Mouse (Mus musculus): ENCODE results near the gene RPS10-NUDT3. TPM values are rescaled to one million over a fixed set of nuclear protein-coding genes. Genes with fewer than 3 reads are reported as not detected.

RPS10-NUDT3 gene
- polyA plus RNA-seq, 1 experiment from 2014 or later: not detected

DNA sequence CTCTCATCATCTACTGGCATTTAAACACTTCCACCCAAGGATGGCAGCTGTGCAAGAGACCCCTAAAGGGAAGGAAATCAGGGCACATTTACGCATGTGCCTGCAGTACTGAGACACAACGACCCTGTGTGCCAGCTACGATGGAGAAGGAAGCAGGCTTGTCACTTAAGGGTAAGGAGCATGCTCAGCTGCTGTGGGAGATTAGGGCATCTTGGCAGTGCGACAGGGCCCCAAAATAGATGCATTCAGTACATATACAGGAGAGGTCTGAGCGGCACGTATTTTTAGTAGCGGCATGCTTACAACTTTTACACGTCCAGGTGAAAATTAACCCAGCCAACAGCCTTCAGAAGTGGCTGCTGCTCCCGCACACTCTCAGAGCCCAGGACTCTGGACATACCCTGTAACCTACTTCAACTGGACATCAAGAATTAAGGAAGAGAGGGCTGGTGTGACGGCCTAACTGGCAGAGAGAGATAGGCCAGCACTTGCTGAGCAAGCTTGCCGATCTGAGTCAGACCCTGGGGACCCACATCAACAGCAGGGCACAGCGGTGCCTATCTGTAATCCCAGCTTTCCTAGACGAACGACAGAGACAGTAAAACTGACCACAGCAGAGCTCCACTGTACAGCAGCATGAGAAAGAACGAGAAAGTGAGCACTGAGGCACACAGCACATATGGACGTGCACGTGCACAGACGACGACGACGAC, 31.3 kb downstream of the RPS10-NUDT3 start:
- Histone ChIP-seq H3K9me3 (replicated peaks) (no peaks in the 10 kb centered on the region), H3K9ac (0 out of 2 replicates have a peak overlapping the region, but pooled peaks have one; percentile 13), H3K4me2 (no peak overlapping the region), H3K4me3 (replicated peaks) (no peak overlapping the region), H3K4me1 (replicated peaks) (peaks cover 54% of the 10 kb centered on the region), H3K27ac (peak overlapping the region; percentile 6; the same call in 1 of the 2 replicates), H3K36me3 (peaks cover 8% of the 10 kb centered on the region; the same call in 1 of the 2 replicates), H3K27me3 (no peaks in the 10 kb centered on the region)
- ATAC-seq (ENCODE audit: low read depth) (peak; percentile 66), DNase-seq (no peak)
- 39% methylated on average over 21 of the region's 21 CpGs for WGBS (ENCODE audit: insufficient replicate concordance)

GRCm38 (mm10) chr17:27603036-27603435, 32.0 kb downstream of the RPS10-NUDT3 start:
- peaks cover 2% of the 10 kb centered on the region; the same call in 1 of the 2 replicates for H3K36me3 ChIP-seq
- no peaks in the 10 kb centered on the region for H3K27me3 ChIP-seq
- H3K4me2 ChIP-seq: no peak overlapping the region
- H3K9ac ChIP-seq: no peak overlapping the region
- WGBS (ENCODE audit: insufficient replicate concordance): 61% methylated on average over 2 of the region's 2 CpGs
- no peak overlapping the region for H3K27ac ChIP-seq
- no peak for ATAC-seq (ENCODE audit: low read depth)
- H3K4me1 ChIP-seq (replicated peaks): peaks cover 54% of the 10 kb centered on the region
- no peaks in the 10 kb centered on the region for H3K9me3 ChIP-seq (replicated peaks)
- no peak for DNase-seq
- no peak overlapping the region for H3K4me3 ChIP-seq (replicated peaks)

DNA sequence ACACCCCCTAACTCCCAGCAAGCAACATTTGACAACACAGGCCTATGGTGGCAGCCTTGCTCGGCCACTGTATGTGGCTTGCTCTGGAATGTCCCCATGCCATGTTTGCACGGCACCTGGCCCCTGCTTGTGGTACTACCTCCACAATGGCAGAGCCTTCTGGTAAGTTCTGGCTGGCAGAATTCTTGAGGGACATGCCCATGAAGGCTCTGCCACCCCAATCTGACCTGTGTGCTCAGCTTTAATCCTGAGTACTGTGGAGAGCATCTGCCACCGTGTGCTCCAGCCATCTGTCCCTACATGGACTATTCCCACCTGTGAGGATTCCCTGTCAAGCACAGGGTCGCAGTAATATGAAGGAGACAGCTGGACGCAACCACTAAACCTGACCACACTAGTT, 34.2 kb downstream of the RPS10-NUDT3 start:
- Histone ChIP-seq H3K4me2 (no peak overlapping the region), H3K9me3 (replicated peaks) (no peaks in the 10 kb centered on the region), H3K27ac (no peak overlapping the region), H3K9ac (no peak overlapping the region), H3K36me3 (peaks cover 11% of the 10 kb centered on the region), H3K27me3 (no peaks in the 10 kb centered on the region), H3K4me3 (replicated peaks) (no peak overlapping the region), H3K4me1 (replicated peaks) (peaks cover 50% of the 10 kb centered on the region)
- no peak for ATAC-seq (ENCODE audit: low read depth)
- WGBS (ENCODE audit: insufficient replicate concordance): 72% methylated on average over 5 of the region's 5 CpGs
- DNase-seq: no peak

DNA sequence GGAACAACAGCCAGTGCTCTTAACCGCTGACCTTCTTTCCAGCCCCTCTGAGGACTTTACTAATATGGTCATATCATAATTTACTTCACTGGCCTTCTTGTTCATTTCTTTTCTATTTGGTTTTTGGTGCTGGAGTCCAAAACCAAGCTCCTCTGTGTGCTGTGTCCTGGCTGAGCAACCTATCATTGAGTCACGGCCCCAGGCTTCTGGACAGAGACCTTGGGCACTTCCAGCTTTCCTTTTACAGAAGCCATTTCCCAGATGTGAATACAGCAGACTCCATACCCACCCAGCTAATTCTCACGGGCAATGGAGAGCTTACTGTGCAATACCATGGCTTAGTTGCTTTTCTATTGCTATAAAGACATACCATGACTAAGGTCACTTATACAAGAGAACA, 34.7 kb downstream of the RPS10-NUDT3 start:
- WGBS (ENCODE audit: insufficient replicate concordance): 74% methylated on average over 3 of the region's 3 CpGs
- ATAC-seq (ENCODE audit: low read depth) (no peak), DNase-seq (no peak)
- no peak overlapping the region for H3K27ac ChIP-seq
- H3K36me3 ChIP-seq: peaks cover 17% of the 10 kb centered on the region
- no peak overlapping the region for H3K9ac ChIP-seq
- no peaks in the 10 kb centered on the region for H3K9me3 ChIP-seq (replicated peaks)
- H3K4me3 ChIP-seq (replicated peaks): no peak overlapping the region
- no peaks in the 10 kb centered on the region for H3K27me3 ChIP-seq
- no peak overlapping the region for H3K4me2 ChIP-seq
- peaks cover 48% of the 10 kb centered on the region for H3K4me1 ChIP-seq (replicated peaks)

- WGBS (ENCODE audit: insufficient replicate concordance): 79% methylated on average over 21 of the region's 21 CpGs
Observed at GRCm38 (mm10) chr17:27596376-27597190, 38.4 kb downstream of the RPS10-NUDT3 start.

DNA sequence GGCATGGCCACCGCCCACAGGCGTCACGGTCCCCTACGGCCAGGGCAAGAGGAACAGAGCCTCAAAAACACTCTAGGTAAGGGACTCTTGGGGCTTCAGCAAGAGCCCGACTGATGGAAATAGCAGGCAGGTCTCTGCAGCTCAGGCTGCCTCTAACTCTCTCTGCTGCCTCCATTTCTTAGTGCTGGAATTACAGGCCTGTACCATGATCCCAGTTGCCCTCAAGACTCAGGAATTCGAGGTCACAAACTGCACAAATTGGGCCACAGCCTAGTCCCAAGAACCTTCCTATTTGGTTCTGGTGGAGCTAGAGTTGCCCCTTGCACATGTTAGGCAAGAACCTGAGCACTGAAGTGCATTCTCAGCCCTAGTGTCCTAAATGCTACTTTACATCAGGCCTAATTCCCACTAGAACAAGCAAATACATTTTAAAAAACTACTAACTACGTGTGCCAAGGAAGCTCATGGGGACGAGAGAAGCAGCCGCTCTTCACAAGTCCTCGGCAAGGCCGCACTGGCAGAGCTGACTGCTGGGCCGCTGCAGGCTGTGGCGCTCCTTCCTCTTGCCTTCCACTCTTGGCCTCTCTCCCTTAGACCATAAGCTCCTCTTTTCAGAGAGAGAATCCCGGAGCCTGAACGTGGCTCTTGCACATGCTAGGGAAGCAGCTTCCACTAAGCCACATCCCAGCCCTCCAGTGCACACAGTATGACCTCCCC, 39.2 kb downstream of the RPS10-NUDT3 start:
- H3K27ac ChIP-seq: no peak overlapping the region
- DNase-seq: no peak
- no peaks in the 10 kb centered on the region for H3K27me3 ChIP-seq
- H3K4me1 ChIP-seq (replicated peaks): peaks cover 21% of the 10 kb centered on the region
- H3K4me3 ChIP-seq (replicated peaks): no peak overlapping the region
- peaks cover 52% of the 10 kb centered on the region for H3K36me3 ChIP-seq
- no peaks in the 10 kb centered on the region for H3K9me3 ChIP-seq (replicated peaks)
- no peak overlapping the region for H3K4me2 ChIP-seq
- H3K9ac ChIP-seq: no peak overlapping the region
- WGBS (ENCODE audit: insufficient replicate concordance): 80% methylated on average over 15 of the region's 15 CpGs
- no peak for ATAC-seq (ENCODE audit: low read depth)

More at GRCm38 (mm10) chr17:27596376-27597190, 38.4 kb downstream of the RPS10-NUDT3 start:
- Histone ChIP-seq H3K27me3 (no peaks in the 10 kb centered on the region), H3K27ac (no peak overlapping the region), H3K9me3 (replicated peaks) (no peaks in the 10 kb centered on the region), H3K4me1 (replicated peaks) (peaks cover 21% of the 10 kb centered on the region), H3K4me3 (replicated peaks) (no peak overlapping the region), H3K36me3 (peaks cover 45% of the 10 kb centered on the region), H3K4me2 (no peak overlapping the region), H3K9ac (no peak overlapping the region)
- ATAC-seq (ENCODE audit: low read depth): no peak
- DNase-seq: no peak

- no peak overlapping the region for H3K4me2 ChIP-seq
- no peak overlapping the region; the same call in 1 of the 2 replicates for H3K27ac ChIP-seq
- H3K4me3 ChIP-seq (replicated peaks): no peak overlapping the region
- ATAC-seq (ENCODE audit: low read depth) (no peak), DNase-seq (no peak)
- H3K9me3 ChIP-seq (replicated peaks): no peaks in the 10 kb centered on the region
- H3K4me1 ChIP-seq (replicated peaks): peaks cover 46% of the 10 kb centered on the region
- H3K9ac ChIP-seq: no peak overlapping the region
- H3K27me3 ChIP-seq: no peaks in the 10 kb centered on the region
- WGBS (ENCODE audit: insufficient replicate concordance): 80% methylated on average over 7 of the region's 7 CpGs
- H3K36me3 ChIP-seq: peaks cover 61% of the 10 kb centered on the region
Observed at GRCm38 (mm10) chr17:27592565-27592910, 42.5 kb downstream of the RPS10-NUDT3 start.

GRCm38 (mm10) chr17:27591826-27592564, 43.0 kb downstream of the RPS10-NUDT3 start:
- peaks cover 60% of the 10 kb centered on the region for H3K36me3 ChIP-seq
- H3K9me3 ChIP-seq (replicated peaks): no peaks in the 10 kb centered on the region
- no peak overlapping the region for H3K27ac ChIP-seq
- peaks cover 52% of the 10 kb centered on the region for H3K4me1 ChIP-seq (replicated peaks)
- DNase-seq: no peak
- no peak for ATAC-seq (ENCODE audit: low read depth)
- no peaks in the 10 kb centered on the region for H3K27me3 ChIP-seq
- no peak overlapping the region for H3K4me2 ChIP-seq
- H3K4me3 ChIP-seq (replicated peaks): no peak overlapping the region
- no peak overlapping the region for H3K9ac ChIP-seq
- WGBS (ENCODE audit: insufficient replicate concordance): 75% methylated on average over 12 of the region's 12 CpGs

DNA sequence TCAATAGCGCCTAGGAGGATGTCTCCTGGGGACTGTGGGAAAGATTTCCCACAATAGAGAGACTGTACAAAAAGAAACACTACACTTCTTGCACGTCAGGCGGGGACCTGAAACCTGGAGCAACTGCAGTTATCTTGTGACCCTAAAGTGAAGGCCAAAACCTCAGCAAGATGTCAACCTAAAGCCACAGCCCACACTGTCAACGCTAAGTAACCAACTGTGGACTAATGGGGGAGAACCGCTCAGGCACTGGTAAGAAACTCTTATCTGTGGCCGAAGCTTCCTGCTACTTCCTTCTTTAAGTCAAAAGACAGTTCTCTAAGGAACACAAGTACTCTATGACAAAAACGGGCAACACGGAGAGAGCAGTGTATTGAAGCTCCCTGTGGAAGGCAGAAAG, 46.8 kb downstream of the RPS10-NUDT3 start:
- 23% methylated on average over 8 of the region's 8 CpGs for WGBS (ENCODE audit: insufficient replicate concordance)
- no peak for DNase-seq
- Histone ChIP-seq H3K9ac (no peak overlapping the region), H3K4me2 (no peak overlapping the region), H3K4me3 (replicated peaks) (no peak overlapping the region), H3K27ac (peak overlapping the region; percentile 41), H3K36me3 (peaks cover 43% of the 10 kb centered on the region), H3K9me3 (replicated peaks) (no peaks in the 10 kb centered on the region), H3K4me1 (replicated peaks) (peaks cover 81% of the 10 kb centered on the region), H3K27me3 (no peaks in the 10 kb centered on the region)
- peak; percentile 22; the same call in 1 of the 2 replicates for ATAC-seq (ENCODE audit: low read depth)

- ATAC-seq (ENCODE audit: low read depth) (no peak), DNase-seq (no peak)
- Histone ChIP-seq H3K4me3 (replicated peaks) (no peak overlapping the region), H3K36me3 (peaks cover 43% of the 10 kb centered on the region), H3K27ac (0 out of 2 replicates have a peak overlapping the region, but pooled peaks have one; percentile 23), H3K4me1 (replicated peaks) (peaks cover 89% of the 10 kb centered on the region), H3K27me3 (no peaks in the 10 kb centered on the region), H3K4me2 (no peak overlapping the region), H3K9ac (peak overlapping the region; percentile 43; the same call in 1 of the 2 replicates), H3K9me3 (replicated peaks) (no peaks in the 10 kb centered on the region)
- WGBS (ENCODE audit: insufficient replicate concordance): 65% methylated on average over 12 of the region's 12 CpGs
Observed at GRCm38 (mm10) chr17:27587252-27587651, 47.8 kb downstream of the RPS10-NUDT3 start.
